Mouse (Mus musculus) intestine, embryonic 15.5 days (tissue): ENCODE measurements around the gene A730049H05Rik. TPM values are rescaled to one million over a fixed set of nuclear protein-coding genes. Genes with fewer than 3 reads are reported as not detected.

Experiments used
- ATAC-seq: fragments of 200-750 bp; cut with Nextera tagmentation; 2 replicates; pipeline ENCODE4 v1.8.0; 2017; ENCODE audit warnings: moderate TSS enrichment, moderate library complexity
- H3K27ac ChIP-seq: fragments of 300-500 bp; sonication (generic); 2 replicates; pipeline ENCODE4 v1.5.1; 2015; ENCODE audit warnings: mild to moderate bottlenecking, inconsistent platforms
- H3K27me3 ChIP-seq: fragments of 300-500 bp; sonication (generic); replicated peaks from 2 replicates; pipeline ENCODE4 v1.6.1; 2015; ENCODE audit warnings: inconsistent platforms
- H3K36me3 ChIP-seq: fragments of 300-500 bp; sonication (generic); 2 replicates; pipeline ENCODE4 v1.6.1; 2015; ENCODE audit warnings: inconsistent platforms
- H3K4me1 ChIP-seq: fragments of 300-500 bp; sonication (generic); replicated peaks from 2 replicates; pipeline ENCODE4 v1.6.1; 2015; ENCODE audit warnings: inconsistent platforms
- H3K4me2 ChIP-seq: fragments of 300-500 bp; sonication (generic); replicated peaks from 2 replicates; pipeline ENCODE4 v1.6.1; 2015; ENCODE audit warnings: mild to moderate bottlenecking, inconsistent platforms
- H3K4me3 ChIP-seq: fragments of 300-500 bp; sonication (generic); replicated peaks from 2 replicates; pipeline ENCODE4 v1.5.1; 2015; ENCODE audit warnings: inconsistent platforms
- H3K9ac ChIP-seq: fragments of 300-500 bp; sonication (generic); 2 replicates; pipeline ENCODE4 v1.6.1; 2015; ENCODE audit warnings: inconsistent platforms
- H3K9me3 ChIP-seq: fragments of 300-500 bp; sonication (generic); 2 replicates; pipeline ENCODE4 v1.6.1; 2016; ENCODE audit warnings: inconsistent platforms
- WGBS: fragments of 180-500 bp; shearing (Covaris S2); methylation state at CpG from one replicate; pipeline ENCODE4 v1.1.7; 2015; 5-methylcytosine and 5-hydroxymethylcytosine counted together
- polyA plus RNA-seq: library from polyadenylated mRNA; unstranded; fragments of >200 nt; fragmentation: Nextera tagmentation; extraction: Ambion mirVana; gene quantifications from 2 replicates; pipeline ENCODE4 v1.2.1, GENCODE M21; 2015

A730049H05Rik gene
- polyA plus RNA-seq, 1 experiment from 2014 or later: 0.36 TPM

- Histone ChIP-seq H3K4me3 (no peak overlapping the region), H3K4me1 (peaks cover 5% of the 10 kb centered on the region; the same call in 1 of the 2 replicates), H3K4me2 (no peak overlapping the region), H3K36me3 (no peaks in the 10 kb centered on the region), H3K9ac (no peak overlapping the region), H3K27me3 (no peaks in the 10 kb centered on the region), H3K9me3 (no peaks in the 10 kb centered on the region), H3K27ac (no peak overlapping the region)
- no peak for ATAC-seq
- WGBS: 81% methylated on average over 3 of the region's 3 CpGs
These were observed 11.9 kb upstream of the A730049H05Rik start for GRCm38 (mm10) chr6:92804254-92804971.

GRCm38 (mm10) chr6:92809818-92810217, 6.5 kb upstream of the A730049H05Rik start:
- Histone ChIP-seq H3K4me2 (no peak overlapping the region), H3K36me3 (no peaks in the 10 kb centered on the region), H3K27ac (no peak overlapping the region), H3K4me1 (0 out of 2 replicates have a peak, but pooled peaks cover 4% of the 10 kb centered on the region), H3K9ac (no peak overlapping the region), H3K27me3 (no peaks in the 10 kb centered on the region), H3K4me3 (no peak overlapping the region), H3K9me3 (no peaks in the 10 kb centered on the region)
- ATAC-seq: no peak
- WGBS: 88% methylated on average over 3 of the region's 3 CpGs

GRCm38 (mm10) chr6:92810628-92811027, 5.7 kb upstream of the A730049H05Rik start:
- Histone ChIP-seq H3K9ac (no peak overlapping the region), H3K9me3 (no peaks in the 10 kb centered on the region), H3K4me2 (no peak overlapping the region), H3K4me1 (0 out of 2 replicates have a peak, but pooled peaks cover 4% of the 10 kb centered on the region), H3K36me3 (no peaks in the 10 kb centered on the region), H3K4me3 (no peak overlapping the region), H3K27me3 (no peaks in the 10 kb centered on the region), H3K27ac (no peak overlapping the region)
- 95% methylated on average over 2 of the region's 2 CpGs for WGBS
- ATAC-seq: no peak

GRCm38 (mm10) chr6:92811566-92811965, 4.7 kb upstream of the A730049H05Rik start:
- no peak overlapping the region for H3K9ac ChIP-seq
- H3K4me2 ChIP-seq: no peak overlapping the region
- H3K4me3 ChIP-seq: no peak overlapping the region
- H3K9me3 ChIP-seq: no peaks in the 10 kb centered on the region
- no peak overlapping the region for H3K27ac ChIP-seq
- no peak for ATAC-seq
- H3K4me1 ChIP-seq: 0 out of 2 replicates have a peak, but pooled peaks cover 4% of the 10 kb centered on the region
- H3K27me3 ChIP-seq: no peaks in the 10 kb centered on the region
- no peaks in the 10 kb centered on the region for H3K36me3 ChIP-seq

- no peak overlapping the region for H3K9ac ChIP-seq
- WGBS: 58% methylated on average over 2 of the region's 2 CpGs
- no peak overlapping the region for H3K27ac ChIP-seq
- H3K27me3 ChIP-seq: no peaks in the 10 kb centered on the region
- H3K9me3 ChIP-seq: no peaks in the 10 kb centered on the region
- no peak for ATAC-seq
- H3K4me3 ChIP-seq: no peak overlapping the region
- 0 out of 2 replicates have a peak, but pooled peaks cover 4% of the 10 kb centered on the region for H3K4me1 ChIP-seq
- no peaks in the 10 kb centered on the region for H3K36me3 ChIP-seq
- H3K4me2 ChIP-seq: no peak overlapping the region
These were observed 3.4 kb upstream of the A730049H05Rik start for GRCm38 (mm10) chr6:92812702-92813370.

GRCm38 (mm10) chr6:92817661-92818060, 1.4 kb downstream of the A730049H05Rik start:
- H3K36me3 ChIP-seq: no peaks in the 10 kb centered on the region
- no peak overlapping the region for H3K9ac ChIP-seq
- no peaks in the 10 kb centered on the region for H3K9me3 ChIP-seq
- H3K27ac ChIP-seq: no peak overlapping the region
- WGBS: 69% methylated on average over 8 of the region's 8 CpGs
- no peak overlapping the region for H3K4me2 ChIP-seq
- H3K27me3 ChIP-seq: no peaks in the 10 kb centered on the region
- H3K4me3 ChIP-seq: no peak overlapping the region
- 0 out of 2 replicates have a peak, but pooled peaks cover 4% of the 10 kb centered on the region for H3K4me1 ChIP-seq
- no peak for ATAC-seq

GRCm38 (mm10) chr6:92821606-92822005, 5.3 kb downstream of the A730049H05Rik start:
- H3K9ac ChIP-seq: no peak overlapping the region
- ATAC-seq: no peak
- H3K4me1 ChIP-seq: no peaks in the 10 kb centered on the region
- 80% methylated on average over 5 of the region's 5 CpGs for WGBS
- H3K36me3 ChIP-seq: no peaks in the 10 kb centered on the region
- H3K27me3 ChIP-seq: no peaks in the 10 kb centered on the region
- no peak overlapping the region for H3K27ac ChIP-seq
- no peak overlapping the region for H3K4me3 ChIP-seq
- H3K4me2 ChIP-seq: no peak overlapping the region
- no peaks in the 10 kb centered on the region for H3K9me3 ChIP-seq

- Histone ChIP-seq H3K27ac (no peak overlapping the region), H3K9me3 (no peaks in the 10 kb centered on the region), H3K27me3 (no peaks in the 10 kb centered on the region), H3K4me1 (no peaks in the 10 kb centered on the region), H3K4me2 (no peak overlapping the region), H3K4me3 (no peak overlapping the region), H3K9ac (no peak overlapping the region), H3K36me3 (no peaks in the 10 kb centered on the region)
- no peak for ATAC-seq
- WGBS: 71% methylated on average over 6 of the region's 6 CpGs
These were observed 5.7 kb downstream of the A730049H05Rik start for GRCm38 (mm10) chr6:92822006-92822405.

GRCm38 (mm10) chr6:92823991-92824390, 7.7 kb downstream of the A730049H05Rik start:
- Histone ChIP-seq H3K27ac (no peak overlapping the region), H3K9me3 (no peaks in the 10 kb centered on the region), H3K9ac (no peak overlapping the region), H3K27me3 (no peaks in the 10 kb centered on the region), H3K4me2 (no peak overlapping the region), H3K36me3 (no peaks in the 10 kb centered on the region), H3K4me3 (no peak overlapping the region), H3K4me1 (no peaks in the 10 kb centered on the region)
- WGBS: 88% methylated on average over 7 of the region's 7 CpGs
- no peak for ATAC-seq

GRCm38 (mm10) chr6:92826561-92826960, 10.3 kb downstream of the A730049H05Rik start:
- Histone ChIP-seq H3K4me1 (no peaks in the 10 kb centered on the region), H3K9ac (no peak overlapping the region), H3K4me3 (no peak overlapping the region), H3K36me3 (no peaks in the 10 kb centered on the region), H3K27me3 (no peaks in the 10 kb centered on the region), H3K9me3 (no peaks in the 10 kb centered on the region), H3K4me2 (no peak overlapping the region), H3K27ac (no peak overlapping the region)
- no peak for ATAC-seq
- 80% methylated on average over 5 of the region's 5 CpGs for WGBS

- no peaks in the 10 kb centered on the region for H3K27me3 ChIP-seq
- ATAC-seq: no peak
- no peak overlapping the region for H3K27ac ChIP-seq
- H3K9ac ChIP-seq: no peak overlapping the region
- H3K4me1 ChIP-seq: no peaks in the 10 kb centered on the region
- H3K4me2 ChIP-seq: no peak overlapping the region
- WGBS: 59% methylated on average over 5 of the region's 5 CpGs
- no peak overlapping the region for H3K4me3 ChIP-seq
- H3K36me3 ChIP-seq: no peaks in the 10 kb centered on the region
- H3K9me3 ChIP-seq: no peaks in the 10 kb centered on the region
These were observed 11.1 kb downstream of the A730049H05Rik start for GRCm38 (mm10) chr6:92827360-92827759.

GRCm38 (mm10) chr6:92829148-92829547, 12.9 kb downstream of the A730049H05Rik start:
- 94% methylated on average over 2 of the region's 2 CpGs for WGBS
- ATAC-seq: no peak

GRCm38 (mm10) chr6:92831106-92831505, 14.8 kb downstream of the A730049H05Rik start:
- Histone ChIP-seq H3K27ac (no peak overlapping the region), H3K9me3 (no peaks in the 10 kb centered on the region), H3K4me3 (no peak overlapping the region), H3K27me3 (no peaks in the 10 kb centered on the region), H3K4me2 (no peak overlapping the region), H3K36me3 (no peaks in the 10 kb centered on the region), H3K9ac (no peak overlapping the region), H3K4me1 (no peaks in the 10 kb centered on the region)
- WGBS: 93% methylated on average over 2 of the region's 2 CpGs
- ATAC-seq: no peak

More at GRCm38 (mm10) chr6:92829148-92829547, 12.9 kb downstream of the A730049H05Rik start:
- Histone ChIP-seq H3K4me1 (no peaks in the 10 kb centered on the region), H3K9me3 (no peaks in the 10 kb centered on the region), H3K36me3 (no peaks in the 10 kb centered on the region), H3K27ac (no peak overlapping the region), H3K27me3 (no peaks in the 10 kb centered on the region), H3K9ac (no peak overlapping the region), H3K4me3 (no peak overlapping the region), H3K4me2 (no peak overlapping the region)
